Mouse (Mus musculus) stomach, embryonic 15.5 days (tissue): ENCODE measurements at regions not wholly inside any gene's neighbourhood (a gene's known extent, or its start where the extent isn't known, plus 50 kb on each side); places are given as distances from the start of the nearest gene placed in this dataset.

Experiments
- ATAC-seq: fragments of 200-750 bp; cut with Nextera tagmentation; 2 replicates; pipeline ENCODE4 v1.8.0; 2017; ENCODE audit warnings: low read depth, moderate number of reproducible peaks, moderate TSS enrichment; ENCODE audit not compliant: insufficient read depth, low FRiP score
- H3K27ac ChIP-seq: fragments of 300-500 bp; sonication (generic); 2 replicates; pipeline ENCODE4 v1.5.1; 2015; ENCODE audit warnings: mild to moderate bottlenecking, inconsistent platforms
- H3K27me3 ChIP-seq: fragments of 300-500 bp; sonication (generic); replicated peaks from 2 replicates; pipeline ENCODE4 v1.6.1; 2015; ENCODE audit warnings: inconsistent platforms
- H3K36me3 ChIP-seq: fragments of 300-500 bp; sonication (generic); 2 replicates; pipeline ENCODE4 v1.6.1; 2015; ENCODE audit warnings: inconsistent platforms
- H3K4me1 ChIP-seq: fragments of 300-500 bp; sonication (generic); 2 replicates; pipeline ENCODE4 v1.6.1; 2015; ENCODE audit warnings: inconsistent platforms
- H3K4me2 ChIP-seq: fragments of 300-500 bp; sonication (generic); 2 replicates; pipeline ENCODE4 v1.6.1; 2015; ENCODE audit warnings: mild to moderate bottlenecking, inconsistent platforms
- H3K4me3 ChIP-seq: fragments of 300-500 bp; sonication (generic); replicated peaks from 2 replicates; pipeline ENCODE4 v1.5.1; 2015; ENCODE audit warnings: inconsistent platforms
- H3K9ac ChIP-seq: fragments of 300-500 bp; sonication (generic); 2 replicates; pipeline ENCODE4 v1.6.1; 2015; ENCODE audit warnings: inconsistent platforms
- H3K9me3 ChIP-seq: fragments of 300-500 bp; sonication (generic); 2 replicates; pipeline ENCODE4 v1.6.1; 2016; ENCODE audit warnings: inconsistent platforms
- WGBS: fragments of 180-500 bp; shearing (Covaris S2); methylation state at CpG from one replicate; pipeline ENCODE4 v1.1.7; 2015; 5-methylcytosine and 5-hydroxymethylcytosine counted together

GRCm38 (mm10) chr16:73760921-73761320 lies 650.7 kb downstream of the Robo2 start:
- Histone ChIP-seq H3K36me3 (no peaks in the 10 kb centered on the region), H3K9me3 (no peaks in the 10 kb centered on the region), H3K27ac (no peak overlapping the region), H3K4me3 (no peak overlapping the region), H3K4me1 (no peaks in the 10 kb centered on the region), H3K27me3 (no peaks in the 10 kb centered on the region), H3K4me2 (no peak overlapping the region), H3K9ac (no peak overlapping the region)
- no peak for ATAC-seq
- 63% methylated on average over 3 of the region's 3 CpGs for WGBS

- no peak overlapping the region for H3K27ac ChIP-seq
- WGBS, result 46% methylated on average over 5 of the region's 5 CpGs
Measured at GRCm38 (mm10) chr16:73758872-73759271, 652.8 kb downstream of the Robo2 start.

GRCm38 (mm10) chr16:73754302-73754701 lies 657.3 kb downstream of the Robo2 start:
- Histone ChIP-seq H3K4me1 (no peaks in the 10 kb centered on the region), H3K4me2 (no peak overlapping the region), H3K4me3 (no peak overlapping the region), H3K9ac (no peak overlapping the region), H3K36me3 (no peaks in the 10 kb centered on the region), H3K27me3 (no peaks in the 10 kb centered on the region), H3K27ac (no peak overlapping the region), H3K9me3 (no peaks in the 10 kb centered on the region)
- ATAC-seq, result no peak
- WGBS, result 55% methylated on average over 5 of the region's 5 CpGs

More at GRCm38 (mm10) chr16:73758872-73759271, 652.8 kb downstream of the Robo2 start:
- ATAC-seq, result no peak
- Histone ChIP-seq H3K4me3 (no peak overlapping the region), H3K4me1 (no peaks in the 10 kb centered on the region), H3K4me2 (no peak overlapping the region), H3K9me3 (no peaks in the 10 kb centered on the region), H3K36me3 (no peaks in the 10 kb centered on the region), H3K9ac (no peak overlapping the region), H3K27me3 (no peaks in the 10 kb centered on the region)

- no peak for ATAC-seq
- H3K36me3 ChIP-seq, result no peaks in the 10 kb centered on the region
- 80% methylated on average over 7 of the region's 7 CpGs for WGBS
- H3K27me3 ChIP-seq, result no peaks in the 10 kb centered on the region
- no peaks in the 10 kb centered on the region for H3K9me3 ChIP-seq
- no peak overlapping the region for H3K9ac ChIP-seq
- no peak overlapping the region for H3K4me3 ChIP-seq
- H3K4me2 ChIP-seq, result no peak overlapping the region
- H3K4me1 ChIP-seq, result no peaks in the 10 kb centered on the region
- H3K27ac ChIP-seq, result no peak overlapping the region
Measured at GRCm38 (mm10) chr16:73728297-73728696, 683.3 kb downstream of the Robo2 start.

- Histone ChIP-seq H3K27me3 (no peaks in the 10 kb centered on the region), H3K9me3 (no peaks in the 10 kb centered on the region), H3K9ac (no peak overlapping the region), H3K27ac (no peak overlapping the region), H3K4me3 (no peak overlapping the region), H3K4me2 (no peak overlapping the region), H3K36me3 (no peaks in the 10 kb centered on the region), H3K4me1 (no peaks in the 10 kb centered on the region)
- no peak for ATAC-seq
- WGBS, result 48% methylated on average over 3 of the region's 3 CpGs
Measured at GRCm38 (mm10) chr16:73719691-73720090, 691.9 kb downstream of the Robo2 start.

- H3K4me2 ChIP-seq, result no peak overlapping the region
- no peak overlapping the region for H3K27ac ChIP-seq
- 51% methylated on average over 5 of the region's 5 CpGs for WGBS
- H3K9ac ChIP-seq, result no peak overlapping the region
- H3K36me3 ChIP-seq, result no peaks in the 10 kb centered on the region
- no peaks in the 10 kb centered on the region for H3K27me3 ChIP-seq
- H3K9me3 ChIP-seq, result no peaks in the 10 kb centered on the region
- no peaks in the 10 kb centered on the region for H3K4me1 ChIP-seq
- no peak for ATAC-seq
- no peak overlapping the region for H3K4me3 ChIP-seq
Measured at GRCm38 (mm10) chr16:73716301-73716700, 695.3 kb downstream of the Robo2 start.

- no peak overlapping the region for H3K27ac ChIP-seq
- ATAC-seq, result no peak
Measured at GRCm38 (mm10) chr16:73707051-73707450, 704.6 kb downstream of the Robo2 start.

GRCm38 (mm10) chr16:73689274-73689673 lies 722.4 kb downstream of the Robo2 start:
- no peak overlapping the region for H3K9ac ChIP-seq
- no peaks in the 10 kb centered on the region for H3K4me1 ChIP-seq
- no peaks in the 10 kb centered on the region for H3K36me3 ChIP-seq
- 68% methylated on average over 11 of the region's 11 CpGs for WGBS
- H3K4me2 ChIP-seq, result no peak overlapping the region
- ATAC-seq, result no peak
- H3K9me3 ChIP-seq, result no peaks in the 10 kb centered on the region
- no peak overlapping the region for H3K4me3 ChIP-seq
- no peaks in the 10 kb centered on the region for H3K27me3 ChIP-seq
- no peak overlapping the region for H3K27ac ChIP-seq

More at GRCm38 (mm10) chr16:73707051-73707450, 704.6 kb downstream of the Robo2 start:
- no peaks in the 10 kb centered on the region for H3K27me3 ChIP-seq
- no peak overlapping the region for H3K4me3 ChIP-seq
- H3K9ac ChIP-seq, result no peak overlapping the region
- no peaks in the 10 kb centered on the region for H3K4me1 ChIP-seq
- no peak overlapping the region for H3K4me2 ChIP-seq
- H3K9me3 ChIP-seq, result no peaks in the 10 kb centered on the region
- 81% methylated on average over 1 of the region's 1 CpGs for WGBS
- no peaks in the 10 kb centered on the region for H3K36me3 ChIP-seq

- Histone ChIP-seq H3K36me3 (no peaks in the 10 kb centered on the region), H3K27ac (no peak overlapping the region), H3K4me2 (no peak overlapping the region), H3K9me3 (no peaks in the 10 kb centered on the region), H3K4me3 (no peak overlapping the region), H3K4me1 (no peaks in the 10 kb centered on the region), H3K9ac (no peak overlapping the region), H3K27me3 (no peaks in the 10 kb centered on the region)
- no peak for ATAC-seq
- 85% methylated on average over 10 of the region's 10 CpGs for WGBS
Measured at GRCm38 (mm10) chr16:73679804-73680203, 731.8 kb downstream of the Robo2 start.

GRCm38 (mm10) chr16:73670516-73670915 lies 741.1 kb downstream of the Robo2 start:
- Histone ChIP-seq H3K27ac (no peak overlapping the region), H3K9me3 (no peaks in the 10 kb centered on the region), H3K4me2 (no peak overlapping the region), H3K9ac (no peak overlapping the region), H3K4me3 (no peak overlapping the region), H3K36me3 (no peaks in the 10 kb centered on the region), H3K4me1 (no peaks in the 10 kb centered on the region), H3K27me3 (no peaks in the 10 kb centered on the region)
- WGBS, result 63% methylated on average over 6 of the region's 6 CpGs
- no peak for ATAC-seq

- no peak overlapping the region for H3K27ac ChIP-seq
- no peak overlapping the region for H3K4me2 ChIP-seq
- no peaks in the 10 kb centered on the region for H3K27me3 ChIP-seq
- ATAC-seq, result no peak
- H3K4me1 ChIP-seq, result no peaks in the 10 kb centered on the region
- 91% methylated on average over 1 of the region's 1 CpGs for WGBS
- no peaks in the 10 kb centered on the region for H3K36me3 ChIP-seq
- H3K9ac ChIP-seq, result no peak overlapping the region
- H3K9me3 ChIP-seq, result no peaks in the 10 kb centered on the region
- no peak overlapping the region for H3K4me3 ChIP-seq
Measured at GRCm38 (mm10) chr16:73652976-73653690, 758.5 kb downstream of the Robo2 start.

- peak overlapping the region; percentile 12; the same call in 1 of the 2 replicates for H3K4me3 ChIP-seq
- H3K36me3 ChIP-seq, result no peaks in the 10 kb centered on the region
- peak; percentile 43; the same call in 1 of the 2 replicates for ATAC-seq
- 29% methylated on average over 19 of the region's 19 CpGs for WGBS
- no peak overlapping the region for H3K9ac ChIP-seq
- H3K9me3 ChIP-seq, result no peaks in the 10 kb centered on the region
- H3K4me1 ChIP-seq, result no peaks in the 10 kb centered on the region
- no peak overlapping the region for H3K27ac ChIP-seq
- H3K27me3 ChIP-seq, result no peaks in the 10 kb centered on the region
- H3K4me2 ChIP-seq, result peak overlapping the region; percentile 49
Measured at GRCm38 (mm10) chr16:73647201-73647782, 764.3 kb downstream of the Robo2 start.
